Mouse (Mus musculus): Measurements from ENCODE around the gene Art3.
"Not testable (repeated sequence)": the region's sequence is repeated elsewhere in the genome, so short reads cannot be mapped to it uniquely, and the experiment has no call there.

Art3 gene

DNA sequence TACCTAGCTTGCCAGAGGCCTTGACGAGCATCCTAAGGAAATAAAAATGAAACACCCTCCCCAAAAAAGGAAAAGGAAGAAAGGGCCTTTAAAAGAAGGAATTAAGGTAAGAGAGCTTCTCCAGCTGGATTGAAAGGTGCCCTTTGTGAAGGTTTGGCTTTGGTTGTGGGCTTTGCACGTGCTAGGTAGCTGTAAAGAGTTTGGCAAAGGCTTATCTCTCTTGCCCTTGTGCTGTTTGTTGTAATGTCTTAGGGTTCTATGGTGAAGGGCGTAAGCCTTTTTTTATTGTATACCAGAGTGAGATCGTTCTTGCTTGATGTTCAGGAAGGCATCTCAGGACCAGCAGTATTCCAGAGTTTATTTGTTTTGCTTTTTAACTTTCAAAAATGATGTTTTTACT lies 9.0 kb downstream of the Art3 start:
- DNase-seq = no peak

DNA sequence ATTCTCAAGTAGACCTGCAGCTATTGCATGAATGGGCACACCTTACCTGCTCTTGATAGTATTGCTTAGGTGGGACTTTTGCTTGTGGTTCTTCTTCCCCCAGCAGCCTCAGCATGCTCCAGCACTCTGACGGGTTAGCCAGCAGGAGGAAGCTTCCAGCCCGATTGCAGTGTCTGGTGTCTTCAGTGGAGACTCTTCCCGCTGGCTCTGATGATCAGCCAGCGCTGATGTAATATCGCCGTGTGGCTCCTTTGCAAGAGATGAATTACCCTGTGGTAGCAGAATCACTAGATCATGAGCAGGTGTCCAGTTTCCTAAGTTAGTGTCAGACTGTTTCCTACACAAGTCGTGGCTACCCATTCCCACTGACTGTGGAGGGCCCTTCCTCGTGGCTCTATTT lies 13.4 kb downstream of the Art3 start:
- no peak for DNase-seq

DNA sequence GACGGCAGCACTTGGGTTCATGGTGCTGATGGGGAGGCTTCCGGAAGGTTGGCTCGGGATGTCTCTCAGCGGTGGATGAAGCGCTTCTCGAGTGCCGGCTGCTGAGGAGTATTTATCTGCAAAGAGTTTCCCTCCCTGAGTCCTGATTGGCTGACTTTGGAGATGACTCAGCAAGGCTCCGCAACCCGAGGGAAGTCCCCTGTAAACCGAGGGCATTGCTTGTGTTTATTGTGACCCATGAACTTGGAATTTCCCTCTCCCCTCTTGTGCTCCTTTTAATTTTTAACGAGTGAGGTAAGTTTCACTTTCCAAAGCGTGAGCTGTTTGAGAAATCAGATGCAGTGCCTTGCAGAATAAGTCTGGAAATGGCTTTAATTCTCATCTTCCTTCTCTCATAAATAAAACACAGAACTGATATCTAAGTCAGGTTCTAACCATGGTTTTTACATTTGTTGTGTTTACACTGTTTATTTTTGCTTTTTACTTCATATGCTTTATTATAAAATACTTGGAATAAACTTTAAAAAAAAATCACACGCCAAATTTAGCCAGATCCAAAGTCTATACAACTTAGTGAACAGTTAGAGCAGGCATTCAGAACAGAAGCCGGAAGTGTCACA lies 17.3 kb downstream of the Art3 start, which contains the start of gene Cxcl10:
Gene Cxcl10 (minus strand): TSS at position 96 of the 620 bp plus-strand sequence.
- DNase-seq = peak in 1 of 2 experiments; percentile 23

- no peak for DNase-seq
Measured at GRCm38 (mm10) chr5:92349731-92350130, 18.1 kb downstream of the Art3 start.

- not testable (repeated sequence) for DNase-seq
Measured at GRCm38 (mm10) chr5:92352716-92353115, 21.1 kb downstream of the Art3 start.

DNA sequence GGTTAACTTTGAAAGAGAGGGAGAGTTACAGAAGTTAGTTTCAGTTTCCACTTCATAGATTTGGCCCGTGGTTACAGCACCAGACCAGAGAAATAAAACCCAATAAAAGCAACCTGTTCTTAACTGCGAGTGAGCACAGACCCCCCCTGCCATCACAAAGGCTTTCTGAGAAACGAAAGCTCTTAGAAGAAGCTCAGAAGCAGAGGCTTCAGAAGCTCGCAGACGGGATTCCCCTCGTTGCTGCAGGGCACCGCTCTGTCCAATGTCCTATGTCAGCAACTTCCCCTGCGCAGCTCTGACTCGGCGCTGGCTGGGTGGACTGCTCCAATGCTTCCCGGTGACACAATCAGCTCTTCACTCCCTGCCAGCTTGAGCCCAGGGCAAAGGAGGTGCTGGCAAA lies 21.9 kb downstream of the Art3 start:
- no peak for DNase-seq

- no peak for DNase-seq
Measured at GRCm38 (mm10) chr5:92358033-92358432, 26.4 kb downstream of the Art3 start.

DNA sequence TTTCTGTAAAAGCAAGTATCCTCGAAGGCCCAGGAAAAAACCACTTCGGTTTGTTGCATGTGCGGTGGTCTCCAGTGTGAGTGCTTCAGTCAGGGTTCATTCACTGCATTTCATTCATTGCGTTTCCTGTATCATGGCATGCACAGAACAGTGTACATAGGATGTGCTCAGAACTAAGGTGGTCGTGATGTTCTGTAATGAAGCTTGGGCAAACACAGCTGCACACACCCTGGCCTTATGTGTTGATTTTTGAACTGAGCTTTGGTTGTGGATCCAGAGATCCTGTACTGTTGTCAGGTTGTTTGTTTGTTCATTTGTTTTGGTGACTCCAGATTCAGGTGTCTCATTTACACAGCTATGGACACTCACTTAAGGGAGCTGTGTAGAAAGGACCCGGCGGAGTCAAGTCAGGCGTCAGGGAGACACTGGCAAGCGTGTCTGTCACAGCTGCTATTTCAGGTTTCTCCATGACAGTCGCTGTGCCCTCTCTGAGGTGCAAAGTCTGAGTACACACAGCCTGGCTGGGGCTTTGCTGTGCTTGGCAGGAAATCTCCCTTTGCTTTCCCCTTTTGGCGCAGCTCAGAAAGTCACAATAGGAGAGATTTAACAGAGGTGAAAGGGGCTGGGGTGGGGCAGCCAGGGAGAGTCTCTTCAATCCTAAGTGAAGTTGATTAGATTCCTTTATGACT lies 27.3 kb downstream of the Art3 start:
- no peak for DNase-seq

- DNase-seq = no peak
Measured at GRCm38 (mm10) chr5:92363179-92363578, 31.6 kb downstream of the Art3 start.

- DNase-seq = no peak
Measured at GRCm38 (mm10) chr5:92364011-92364410, 32.4 kb downstream of the Art3 start.

GRCm38 (mm10) chr5:92365146-92365705 lies 33.6 kb downstream of the Art3 start:
- peak; percentile 49 to 57 for DNase-seq

DNA sequence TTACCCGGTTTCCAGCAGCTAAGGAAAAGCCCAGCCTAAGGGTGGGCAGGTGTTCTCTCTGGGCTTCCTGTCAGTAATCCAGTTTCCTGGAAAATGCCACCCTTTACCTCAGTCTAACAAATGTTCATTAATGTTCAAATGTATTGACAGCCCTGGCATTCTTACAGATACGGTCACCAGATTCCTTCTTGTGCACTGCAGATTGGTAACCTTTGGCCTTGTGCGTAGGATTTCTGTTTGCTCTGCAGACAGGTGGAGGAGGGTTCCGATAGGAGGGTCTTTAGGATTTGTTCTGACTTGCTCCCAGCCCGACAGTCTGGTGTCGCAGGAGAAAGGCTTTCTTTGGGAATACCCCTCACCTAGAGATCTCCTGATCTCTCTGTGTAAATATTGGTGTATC lies 34.9 kb downstream of the Art3 start:
- no peak for DNase-seq

DNA sequence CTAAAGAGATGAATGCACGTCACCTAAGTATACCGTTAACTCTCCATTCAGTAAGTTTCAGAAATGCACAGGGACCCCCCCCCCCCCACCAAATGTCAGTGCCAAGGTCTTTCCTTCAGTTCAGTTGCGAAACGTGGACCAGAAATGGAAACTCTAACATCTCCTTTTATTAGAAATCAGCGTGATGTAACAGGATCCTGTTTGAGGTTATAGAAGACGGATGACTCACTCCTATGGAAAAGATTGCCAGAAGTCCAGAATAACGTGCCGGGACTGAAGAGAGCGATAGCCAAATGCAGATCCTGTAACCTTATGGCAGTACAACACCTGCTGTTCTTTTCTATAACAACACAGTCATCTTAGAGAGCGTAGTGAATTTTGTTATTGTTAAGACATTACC lies 36.8 kb downstream of the Art3 start:
- DNase-seq = peak; percentile 33 to 61

DNA sequence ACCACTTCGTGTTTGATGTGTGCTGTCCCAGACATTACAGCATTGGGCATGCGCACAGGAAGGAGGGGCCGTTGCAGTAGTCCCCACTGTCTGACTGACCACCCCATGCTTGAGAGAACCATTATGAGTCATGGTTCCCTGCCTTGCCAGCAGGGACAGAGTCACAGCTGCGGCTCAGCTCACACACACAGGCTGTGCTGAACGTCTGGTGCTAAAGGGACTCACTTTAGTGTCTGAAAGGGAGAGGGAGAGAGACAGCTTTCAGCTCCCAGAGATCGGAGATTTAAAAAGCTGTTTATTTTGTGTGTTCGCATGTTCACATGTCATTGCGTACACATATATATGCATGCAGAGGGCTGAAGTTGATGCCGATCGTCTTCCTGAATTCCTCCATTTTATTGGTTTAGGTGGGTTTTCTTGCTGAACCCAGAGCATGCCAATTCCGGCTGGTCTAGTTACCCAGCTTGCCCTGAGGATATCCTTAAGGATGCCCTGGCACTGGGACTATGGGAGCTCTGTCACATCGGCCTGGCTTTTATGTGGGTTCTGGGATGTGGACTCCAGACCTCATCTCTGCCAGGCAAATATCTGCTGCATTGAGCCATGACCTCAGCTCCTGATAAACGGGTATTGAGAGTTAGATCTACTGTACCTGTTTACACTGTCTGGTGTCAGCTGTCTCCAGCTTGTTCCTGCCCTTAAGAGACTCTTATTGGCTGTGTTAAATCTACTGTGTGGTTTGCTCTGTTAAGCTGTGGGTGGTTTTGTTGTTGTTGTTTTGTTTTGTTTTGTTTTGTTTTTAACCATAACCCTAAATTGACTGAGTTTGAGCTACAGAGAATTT lies 37.7 kb downstream of the Art3 start:
- peak; percentile 72 to 73 for DNase-seq

GRCm38 (mm10) chr5:92370392-92370791 lies 38.8 kb downstream of the Art3 start:
- no peak for DNase-seq

- no peak for DNase-seq
Measured at GRCm38 (mm10) chr5:92370891-92371290, 39.3 kb downstream of the Art3 start.

GRCm38 (mm10) chr5:92371361-92371976 lies 39.8 kb downstream of the Art3 start:
- no peak for DNase-seq

DNA sequence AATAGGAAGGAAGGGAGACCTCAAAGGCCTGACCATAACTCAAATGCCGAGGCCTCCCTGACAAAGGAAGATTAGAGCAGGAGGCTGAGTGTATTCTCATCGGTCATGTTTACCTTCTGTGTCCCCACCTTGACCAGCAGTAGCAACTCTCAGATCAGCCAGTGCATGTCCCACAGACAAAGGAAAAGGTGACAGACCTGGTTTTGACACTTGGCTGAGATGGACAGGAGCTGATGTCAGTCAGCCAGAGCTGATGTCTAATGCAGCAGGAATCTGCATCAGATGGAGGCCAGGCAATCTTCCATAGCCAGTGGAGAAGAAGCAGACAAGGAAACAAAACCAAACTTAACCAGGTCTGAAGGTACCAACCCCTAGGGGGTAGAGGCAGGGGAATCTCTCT lies 41.0 kb downstream of the Art3 start:
- no peak for DNase-seq

GRCm38 (mm10) chr5:92374721-92375142 lies 43.1 kb downstream of the Art3 start:
- DNase-seq = peak; percentile 41 to 48

- DNase-seq = no peak
Measured at GRCm38 (mm10) chr5:92375368-92375767, 43.7 kb downstream of the Art3 start.

- DNase-seq = no peak
Measured at GRCm38 (mm10) chr5:92376795-92377405, 45.3 kb downstream of the Art3 start.

All from cerebellum, postnatal 36 days (tissue).